Mouse (Mus musculus) midbrain, postnatal 0 days (tissue): ENCODE results near the gene Rara. TPM values are rescaled to one million over a fixed set of nuclear protein-coding genes. Genes with fewer than 3 reads are reported as not detected.

Source experiments
- ATAC-seq: fragments of 200-750 bp; cut with Nextera tagmentation; 2 replicates; pipeline ENCODE4 v1.8.0; 2017; ENCODE audit warnings: moderate number of reproducible peaks, mild to moderate bottlenecking, moderate TSS enrichment, moderate library complexity; ENCODE audit not compliant: low FRiP score
- DNase-seq: peaks from one replicate; pipeline ENCODE4 v3.0.0-alpha.2; 2015; ENCODE audit warnings: low spot score
- H3K27ac ChIP-seq: fragments of 300-500 bp; sonication (generic); 2 replicates; pipeline ENCODE4 v1.5.1; 2014; ENCODE audit warnings: low read depth, mild to moderate bottlenecking, low read length, mixed read lengths
- H3K27me3 ChIP-seq: fragments of 300-500 bp; sonication (generic); 2 replicates; pipeline ENCODE4 v1.6.1; 2014; ENCODE audit warnings: low read length, control low read depth, mixed read lengths; ENCODE audit not compliant: insufficient read depth
- H3K36me3 ChIP-seq: fragments of 300-500 bp; sonication (generic); 2 replicates; pipeline ENCODE4 v1.6.1; 2014; ENCODE audit warnings: low read length, control low read depth, mixed read lengths; ENCODE audit not compliant: insufficient read depth
- H3K4me1 ChIP-seq: fragments of 300-500 bp; sonication (generic); 2 replicates; pipeline ENCODE4 v1.6.1; 2014; ENCODE audit warnings: mild to moderate bottlenecking, control low read depth, antibody characterized with exemption, low read length, mixed read lengths; ENCODE audit not compliant: insufficient read depth
- H3K4me2 ChIP-seq: fragments of 300-500 bp; sonication (generic); 2 replicates; pipeline ENCODE4 v1.6.1; 2014; ENCODE audit warnings: low read depth, mild to moderate bottlenecking, low read length, mixed read lengths; ENCODE audit not compliant: poor library complexity, severe bottlenecking
- H3K4me3 ChIP-seq: fragments of 300-500 bp; sonication (generic); 2 replicates; pipeline ENCODE4 v1.5.1; 2014; ENCODE audit warnings: low read depth, mild to moderate bottlenecking, low read length, moderate library complexity
- H3K9ac ChIP-seq: fragments of 300-500 bp; sonication (generic); replicated peaks from 2 replicates; pipeline ENCODE4 v1.6.1; 2014; ENCODE audit warnings: mild to moderate bottlenecking, low read length, moderate library complexity, mixed read lengths; ENCODE audit not compliant: poor library complexity, severe bottlenecking
- H3K9me3 ChIP-seq: fragments of 300-500 bp; sonication (generic); 2 replicates; pipeline ENCODE4 v1.6.1; 2016; ENCODE audit warnings: low read length, control low read depth
- CTCF ChIP-seq: IDR thresholded peaks from 2 replicates; pipeline ENCODE4 v1.5.1; 2016; ENCODE audit warnings: antibody characterized with exemption, mild to moderate bottlenecking
- WGBS: fragments of 180-500 bp; shearing (Covaris S2); extraction: QIAGEN DNeasy Blood & Tissue Kit; methylation state at CpG from one replicate; pipeline ENCODE4 v1.1.7; 2014; 5-methylcytosine and 5-hydroxymethylcytosine counted together
- polyA plus RNA-seq: library from polyadenylated mRNA; unstranded; fragments of >200 nt; fragmentation: Nextera tagmentation; extraction: Ambion mirVana; gene quantifications from 2 replicates; pipeline ENCODE4 v1.2.1, GENCODE M21; 2015
- total RNA-seq: library from RNA; depleted of rRNA; stranded (reverse); fragments of >200 nt; gene quantifications from 2 replicates; pipeline ENCODE4 v1.2.3, GENCODE M21; 2014

The Rara gene
- total and polyA plus RNA-seq, 2 experiments from 2014 or later, result 8.2 to 20.4 TPM

- WGBS, result 28% methylated on average over 11 of the region's 11 CpGs
- Histone ChIP-seq H3K4me1 (peaks cover 8% of the 10 kb centered on the region; the same call in 1 of the 2 replicates), H3K27me3 (no peaks in the 10 kb centered on the region), H3K9ac (no peak overlapping the region), H3K27ac (no peak overlapping the region), H3K4me3 (no peak overlapping the region), H3K4me2 (no peak overlapping the region), H3K9me3 (no peaks in the 10 kb centered on the region), H3K36me3 (no peaks in the 10 kb centered on the region)
- TF ChIP-seq CTCF, result no peak
- DNase-seq (no peak), ATAC-seq (no peak)
Measured at GRCm38 (mm10) chr11:98944897-98945604, 17.4 kb downstream of the Rara start.

GRCm38 (mm10) chr11:98945605-98945977, 18.0 kb downstream of the Rara start:
- no peaks in the 10 kb centered on the region for H3K9me3 ChIP-seq
- no peak overlapping the region for H3K27ac ChIP-seq
- ATAC-seq (no peak), DNase-seq (no peak)
- H3K4me3 ChIP-seq, result no peak overlapping the region
- H3K4me2 ChIP-seq, result no peak overlapping the region
- 59% methylated on average over 3 of the region's 3 CpGs for WGBS
- no peaks in the 10 kb centered on the region for H3K27me3 ChIP-seq
- no peak for TF ChIP-seq CTCF
- no peak overlapping the region for H3K9ac ChIP-seq
- no peaks in the 10 kb centered on the region for H3K36me3 ChIP-seq
- H3K4me1 ChIP-seq, result peaks cover 8% of the 10 kb centered on the region; the same call in 1 of the 2 replicates

GRCm38 (mm10) chr11:98947969-98948569, 20.5 kb downstream of the Rara start:
- Histone ChIP-seq H3K4me2 (no peak overlapping the region), H3K27ac (no peak overlapping the region), H3K4me3 (no peak overlapping the region), H3K36me3 (no peaks in the 10 kb centered on the region), H3K9me3 (no peaks in the 10 kb centered on the region), H3K27me3 (no peaks in the 10 kb centered on the region), H3K4me1 (no peaks in the 10 kb centered on the region), H3K9ac (no peak overlapping the region)
- no peak for DNase-seq
- WGBS, result 89% methylated on average over 18 of the region's 18 CpGs
- ATAC-seq, result no peak
- no peak for TF ChIP-seq CTCF

GRCm38 (mm10) chr11:98949242-98949957, 21.8 kb downstream of the Rara start:
- ATAC-seq (no peak), DNase-seq (no peak)
- H3K4me3 ChIP-seq, result no peak overlapping the region
- peaks cover 4% of the 10 kb centered on the region; the same call in 1 of the 2 replicates for H3K4me1 ChIP-seq
- WGBS, result 71% methylated on average over 11 of the region's 12 CpGs
- no peaks in the 10 kb centered on the region for H3K36me3 ChIP-seq
- H3K4me2 ChIP-seq, result no peak overlapping the region
- no peak overlapping the region for H3K9ac ChIP-seq
- H3K27ac ChIP-seq, result no peak overlapping the region
- H3K9me3 ChIP-seq, result no peaks in the 10 kb centered on the region
- no peak for TF ChIP-seq CTCF
- no peaks in the 10 kb centered on the region for H3K27me3 ChIP-seq

GRCm38 (mm10) chr11:98949958-98950460, 22.4 kb downstream of the Rara start:
- Histone ChIP-seq H3K9me3 (no peaks in the 10 kb centered on the region), H3K4me3 (no peak overlapping the region), H3K27ac (no peak overlapping the region), H3K4me2 (no peak overlapping the region), H3K27me3 (no peaks in the 10 kb centered on the region), H3K9ac (no peak overlapping the region), H3K4me1 (peaks cover 10% of the 10 kb centered on the region; the same call in 1 of the 2 replicates), H3K36me3 (no peaks in the 10 kb centered on the region)
- TF ChIP-seq CTCF, result no peak
- 83% methylated on average over 7 of the region's 7 CpGs for WGBS
- DNase-seq (no peak), ATAC-seq (no peak)
